ENCODE assay signal across 8 mouse cellular contexts in the genomic region with DNA sequence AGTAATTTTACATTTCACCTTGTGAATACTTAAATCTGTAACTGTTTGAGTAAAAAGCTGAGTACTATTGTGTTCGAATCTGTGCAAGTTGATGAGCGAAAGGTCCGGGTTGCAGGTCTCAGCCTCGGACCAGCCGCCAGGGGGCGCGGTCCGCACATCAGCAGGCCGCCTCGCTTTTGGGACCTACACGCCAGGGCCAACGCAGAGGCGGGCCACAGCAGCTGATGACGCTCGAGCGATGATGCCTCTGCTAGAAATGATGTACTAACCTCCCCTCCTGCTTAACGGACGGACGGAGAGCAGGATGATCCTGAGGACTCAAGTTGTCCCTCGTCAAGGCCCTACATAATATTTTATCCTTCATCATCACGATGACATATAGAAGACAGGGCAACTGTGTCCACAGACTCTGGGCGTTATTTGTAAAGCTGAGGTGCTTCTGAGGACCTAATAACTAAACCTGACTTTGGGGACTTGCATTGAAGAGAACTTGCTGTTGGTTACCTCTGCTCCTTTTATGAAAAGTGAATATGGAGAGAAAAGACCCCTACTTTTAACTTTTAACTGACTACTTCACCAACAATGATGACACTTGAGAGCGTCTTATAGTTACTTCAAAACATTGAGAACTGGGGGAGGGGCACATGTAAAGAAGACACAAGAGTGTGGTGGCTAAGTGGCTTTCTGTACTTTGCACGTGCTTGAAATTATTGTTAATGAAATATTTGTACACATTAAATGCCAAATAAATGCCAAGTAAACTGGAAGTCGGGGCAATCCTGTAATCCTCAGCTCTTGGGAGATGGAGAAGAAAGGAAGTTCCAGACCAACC. TPM values are rescaled to one million over a fixed set of nuclear protein-coding genes. Genes with fewer than 3 reads are reported as not detected.
DNase-seq lines count a peak whose midpoint lies in the region; ATAC-seq lines count a peak whose summit lies in the region.

No protein-coding gene starts in this region.

- WGBS in intestine, embryonic 14.5 days: 2% methylated on average over 25 of the region's 25 CpGs

- peaks cover 19% of the 10 kb centered on the region; the same call in 1 of the 2 replicates for H3K4me1 ChIP-seq in intestine, embryonic 14.5 days (replicated peaks; ENCODE audit: control insufficient read depth, insufficient read depth, low read length)
- peaks cover 52% of the 10 kb centered on the region for H3K4me1 ChIP-seq in megakaryocyte, embryonic 14.5 days

- no peaks in the 10 kb centered on the region for H3K9me3 ChIP-seq in intestine, embryonic 14.5 days (ENCODE audit: control insufficient read depth, low read length)
- no peaks in the 10 kb centered on the region for H3K9me3 ChIP-seq in megakaryocyte, embryonic 14.5 days

- peak overlapping the region; percentile 18; the same call in 1 of the 2 replicates for H3K27ac ChIP-seq in intestine, embryonic 14.5 days (ENCODE audit: low read depth)

- DNase-seq in adrenal gland, adult 2 months: peak; percentile 93
- peak; percentile 96 for DNase-seq in embryo, embryonic 10.5 days (ENCODE audit: low spot score)
- peak; percentile 89 for DNase-seq in gastrocnemius, postnatal 25 days
- DNase-seq in intestine, embryonic 14.5 days (ENCODE audit: low spot score): peak; percentile 91
- DNase-seq in left cerebral cortex, postnatal 10 days (ENCODE audit: extremely low spot score in 1 of 2, low spot score in 2 of 2): peak; percentile 83 to 92
- DNase-seq in right cerebral cortex, postnatal 14 days: peak; percentile 82
- peak; percentile 84 to 88 for DNase-seq in urinary bladder, postnatal 4 days (ENCODE audit: low spot score in 2 of 2)

- peaks cover 27% of the 10 kb centered on the region for H3K36me3 ChIP-seq in intestine, embryonic 14.5 days (ENCODE audit: control insufficient read depth, insufficient read depth, low read length)
- peaks cover 30% of the 10 kb centered on the region for H3K36me3 ChIP-seq in megakaryocyte, embryonic 14.5 days (replicated peaks; ENCODE audit: low read length)

- H3K9ac ChIP-seq in intestine, embryonic 14.5 days (ENCODE audit: low read length): no peak overlapping the region; the same call in 1 of the 2 replicates

- H3K4me3 ChIP-seq in intestine, embryonic 14.5 days (ENCODE audit: low read depth, low read length): peak overlapping the region; percentile 97
- peak overlapping the region; percentile 91 for H3K4me3 ChIP-seq in megakaryocyte, embryonic 14.5 days (replicated peaks)

- peak overlapping the region; percentile 73 for H3K4me2 ChIP-seq in intestine, embryonic 14.5 days (ENCODE audit: low read length)

- no peaks in the 10 kb centered on the region for H3K27me3 ChIP-seq in intestine, embryonic 14.5 days (replicated peaks; ENCODE audit: control insufficient read depth, insufficient read depth, low read length)
- no peaks in the 10 kb centered on the region for H3K27me3 ChIP-seq in megakaryocyte, embryonic 14.5 days (replicated peaks)

- peak; percentile 64 for ATAC-seq in intestine, embryonic 14.5 days (replicated peaks; ENCODE audit: low FRiP score, low TSS enrichment, low read depth)

- intact Hi-C loops in left cerebral cortex, postnatal 10 days (cut with DNase I): no loop called here

RNA-seq across cellular contexts. Expression of a gene that starts 1.0 kb away (rescaled TPM):
- 1 to 10 TPM; 7.0 to 8.5 TPM for total RNA-seq in adrenal gland, adult 2 months (2021)
- polyA plus RNA-seq in adrenal gland, adult 2 months (2012; rRNA removed): 1.1 TPM in 2 replicates
- 1 to 10 TPM; 2.9 to 3.7 TPM for total RNA-seq in gastrocnemius, postnatal 25 days (2021)
- 11.9 and 13.8 TPM in 2 replicates for polyA plus RNA-seq in intestine, embryonic 14.5 days (2014; fragmentation: Nextera tagmentation; extraction: Ambion mirVana)
- 1 to 10 TPM; 6.3 to 6.5 TPM for total RNA-seq in left cerebral cortex, postnatal 10 days (2021)
- 1.6 and 7.8 TPM in 2 replicates for polyA plus RNA-seq in megakaryocyte, embryonic 14.5 days (2012; ENCODE audit: insufficient read depth, low replicate concordance)

RNA-seq across cellular contexts. Expression of a gene that starts 41.0 kb away (rescaled TPM):
- total RNA-seq in adrenal gland, adult 2 months (2021): not detected
- not detected in 2 replicates for polyA plus RNA-seq in adrenal gland, adult 2 months (2012; rRNA removed)
- not detected for total RNA-seq in gastrocnemius, postnatal 25 days (2021)
- polyA plus RNA-seq in intestine, embryonic 14.5 days (2014; fragmentation: Nextera tagmentation; extraction: Ambion mirVana): 0.05 and 0.11 TPM in 2 replicates
- not detected for total RNA-seq in left cerebral cortex, postnatal 10 days (2021)
- polyA plus RNA-seq in megakaryocyte, embryonic 14.5 days (2012; ENCODE audit: insufficient read depth, low replicate concordance): not detected in 2 replicates

RNA-seq across cellular contexts. Expression of a gene that starts 55.7 kb away (rescaled TPM):
- total RNA-seq in adrenal gland, adult 2 months (2021): 10 to 100 TPM; 16.3 to 20.7 TPM
- 0.40 and 0.53 TPM in 2 replicates for polyA plus RNA-seq in adrenal gland, adult 2 months (2012; rRNA removed)
- total RNA-seq in gastrocnemius, postnatal 25 days (2021): 10 to 100 TPM in 1 of 2 experiments, 1 to 10 TPM in 1; 8.8 to 10.3 TPM
- polyA plus RNA-seq in intestine, embryonic 14.5 days (2014; fragmentation: Nextera tagmentation; extraction: Ambion mirVana): 39.5 and 49.8 TPM in 2 replicates
- total RNA-seq in left cerebral cortex, postnatal 10 days (2021): 10 to 100 TPM; 38.1 to 40.8 TPM
- polyA plus RNA-seq in megakaryocyte, embryonic 14.5 days (2012; ENCODE audit: insufficient read depth, low replicate concordance): 0.07 TPM in 1 of 2 replicates, not detected in the other

Comparison
In these comparisons a context has a peak if more than half of its experiments do, and no peak if none do; other contexts are left out.
1. Peak in every context shown above with its lines: DNase-seq, ATAC-seq, H3K4me3 ChIP-seq and H3K27ac ChIP-seq.